In genomic region chr13:89740243-89741115, GRCm38 (mm10) we compare ENCODE assay signal across 8 mouse cellular contexts. TPM values are rescaled to one million over a fixed set of nuclear protein-coding genes. Genes with fewer than 3 reads are reported as not detected.
DNase-seq lines count a peak whose midpoint lies in the region; ATAC-seq and TF ChIP-seq lines count a peak whose summit lies in the region.

No protein-coding gene starts in this region.

- no peaks in the 10 kb centered on the region for H3K27me3 ChIP-seq in heart, embryonic 12.5 days (replicated peaks)
- H3K27me3 ChIP-seq in kidney, embryonic 16.5 days (ENCODE audit: insufficient read depth, low read length): peaks cover 10% of the 10 kb centered on the region; the same call in 1 of the 2 replicates
- no peaks in the 10 kb centered on the region for H3K27me3 ChIP-seq in limb, embryonic 15.5 days
- 0 out of 2 replicates have a peak, but pooled peaks cover 3% of the 10 kb centered on the region for H3K27me3 ChIP-seq in midbrain, embryonic 16.5 days (ENCODE audit: control insufficient read depth, insufficient read depth, low read depth, low read length)

- peak; percentile 85 for ATAC-seq in heart, embryonic 12.5 days (ENCODE audit: insufficient number of reproducible peaks, low FRiP score)
- ATAC-seq in kidney, embryonic 16.5 days (ENCODE audit: low FRiP score, low TSS enrichment): peak; percentile 92
- peak; percentile 89 for ATAC-seq in limb, embryonic 15.5 days (ENCODE audit: insufficient number of reproducible peaks, low FRiP score, low TSS enrichment, low read depth)
- peak; percentile 89 for ATAC-seq in midbrain, embryonic 16.5 days

- H3K27ac ChIP-seq in bone marrow, adult 2 months (ENCODE audit: control insufficient read depth, insufficient read depth, low read depth, low read length, poor library complexity): peak overlapping the region; percentile 78; the same call in 1 of the 2 replicates
- H3K27ac ChIP-seq in embryonic fibroblast, embryonic 13.5 days (ENCODE audit: insufficient read depth, low read length): peak overlapping the region; percentile 89
- H3K27ac ChIP-seq in heart, embryonic 12.5 days (ENCODE audit: poor library complexity, severe bottlenecking): peak overlapping the region; percentile 98
- H3K27ac ChIP-seq in kidney, embryonic 16.5 days (ENCODE audit: low read length): peak overlapping the region; percentile 93
- peak overlapping the region; percentile 95 for H3K27ac ChIP-seq in limb, embryonic 15.5 days
- H3K27ac ChIP-seq in midbrain, embryonic 16.5 days (ENCODE audit: low read length): peak overlapping the region; percentile 69

- peak; percentile 48 to 49 for DNase-seq in B cell, adult 2 months
- DNase-seq in spleen, postnatal 4 days (ENCODE audit: low spot score in 2 of 2): peak; percentile 23 to 62

- WGBS in bone marrow, adult 2 months: under 1% methylated on average over 33 of the region's 33 CpGs
- under 1% methylated on average over 33 of the region's 33 CpGs for WGBS in heart, embryonic 12.5 days
- 0% methylated on average over 33 of the region's 33 CpGs for WGBS in kidney, embryonic 16.5 days
- 0% methylated on average over 33 of the region's 33 CpGs for WGBS in limb, embryonic 15.5 days
- under 1% methylated on average over 33 of the region's 33 CpGs for WGBS in midbrain, embryonic 16.5 days

- H3K4me1 ChIP-seq in bone marrow, adult 2 months (ENCODE audit: control insufficient read depth, insufficient read depth, low read length): no peaks in the 10 kb centered on the region
- peaks cover under 1% of the 10 kb centered on the region; the same call in 1 of the 2 replicates for H3K4me1 ChIP-seq in embryonic fibroblast, embryonic 13.5 days (ENCODE audit: control insufficient read depth, insufficient read depth, low read length)
- peaks cover 19% of the 10 kb centered on the region for H3K4me1 ChIP-seq in heart, embryonic 12.5 days (replicated peaks)
- peaks cover 19% of the 10 kb centered on the region for H3K4me1 ChIP-seq in kidney, embryonic 16.5 days (ENCODE audit: insufficient read depth, low read length)
- peaks cover 16% of the 10 kb centered on the region for H3K4me1 ChIP-seq in limb, embryonic 15.5 days
- peaks cover 9% of the 10 kb centered on the region for H3K4me1 ChIP-seq in midbrain, embryonic 16.5 days (ENCODE audit: control insufficient read depth, insufficient read depth, low read length)

- no peaks in the 10 kb centered on the region for H3K36me3 ChIP-seq in heart, embryonic 12.5 days
- H3K36me3 ChIP-seq in kidney, embryonic 16.5 days (ENCODE audit: insufficient read depth, low read length): no peaks in the 10 kb centered on the region
- H3K36me3 ChIP-seq in limb, embryonic 15.5 days: no peaks in the 10 kb centered on the region; the same call in 1 of the 2 replicates
- no peaks in the 10 kb centered on the region for H3K36me3 ChIP-seq in midbrain, embryonic 16.5 days (ENCODE audit: control insufficient read depth, insufficient read depth, low read length)

- no peak for TF ChIP-seq CTCF in bone marrow, adult 2 months (IDR thresholded peaks at IDR 0.05; ENCODE audit: control insufficient read depth, insufficient read depth, low read length)
- no peak for TF ChIP-seq CTCF in embryonic fibroblast, embryonic 13.5 days (IDR thresholded peaks at IDR 0.05; ENCODE audit: borderline replicate concordance, insufficient read depth, low read length)

- no peaks in the 10 kb centered on the region for H3K9me3 ChIP-seq in heart, embryonic 12.5 days (replicated peaks)
- H3K9me3 ChIP-seq in kidney, embryonic 16.5 days (ENCODE audit: low read length): no peaks in the 10 kb centered on the region
- no peaks in the 10 kb centered on the region for H3K9me3 ChIP-seq in limb, embryonic 15.5 days
- no peaks in the 10 kb centered on the region for H3K9me3 ChIP-seq in midbrain, embryonic 16.5 days (replicated peaks; ENCODE audit: control insufficient read depth, low read length, poor library complexity, severe bottlenecking)

- H3K4me3 ChIP-seq in bone marrow, adult 2 months (replicated peaks; ENCODE audit: control insufficient read depth, low read depth, low read length): peak overlapping the region; percentile 90
- H3K4me3 ChIP-seq in embryonic fibroblast, embryonic 13.5 days (ENCODE audit: insufficient read depth, low read length): peak overlapping the region; percentile 75
- H3K4me3 ChIP-seq in heart, embryonic 12.5 days: peak overlapping the region; percentile 83
- H3K4me3 ChIP-seq in kidney, embryonic 16.5 days (ENCODE audit: low read length): peak overlapping the region; percentile 71
- H3K4me3 ChIP-seq in limb, embryonic 15.5 days: peak overlapping the region; percentile 64
- peak overlapping the region; percentile 67 for H3K4me3 ChIP-seq in midbrain, embryonic 16.5 days (ENCODE audit: low read depth, low read length)

- peak overlapping the region; percentile 93 for H3K4me2 ChIP-seq in heart, embryonic 12.5 days
- peak overlapping the region; percentile 88 for H3K4me2 ChIP-seq in kidney, embryonic 16.5 days (replicated peaks; ENCODE audit: low read depth, low read length)
- peak overlapping the region; percentile 71 for H3K4me2 ChIP-seq in limb, embryonic 15.5 days
- H3K4me2 ChIP-seq in midbrain, embryonic 16.5 days (ENCODE audit: low read length): peak overlapping the region; percentile 99

- no peak for TF ChIP-seq POLR2A in bone marrow, adult 2 months (IDR thresholded peaks at IDR 0.05; ENCODE audit: borderline replicate concordance, control insufficient read depth, low read depth, low read length)
- peak; percentile 81 for TF ChIP-seq POLR2A in embryonic fibroblast, embryonic 13.5 days (IDR thresholded peaks at IDR 0.05; ENCODE audit: low read depth, low read length)

- peak overlapping the region; percentile 97 for H3K9ac ChIP-seq in heart, embryonic 12.5 days
- H3K9ac ChIP-seq in kidney, embryonic 16.5 days (replicated peaks; ENCODE audit: low read length): peak overlapping the region; percentile 82
- H3K9ac ChIP-seq in limb, embryonic 15.5 days: peak overlapping the region; percentile 61
- peak overlapping the region; percentile 76 for H3K9ac ChIP-seq in midbrain, embryonic 16.5 days (ENCODE audit: low read depth, low read length)

RNA-seq across cellular contexts. Expression of gene Vcan, which starts 1.8 kb away (rescaled TPM):
- polyA plus RNA-seq in bone marrow, adult 2 months (2011; ENCODE audit: insufficient read depth, insufficient read length, low replicate concordance, missing spikeins): 1.6 and 3.5 TPM in 2 replicates
- polyA plus RNA-seq in embryonic fibroblast, embryonic 13.5 days (2011; ENCODE audit: insufficient read length, low read depth, missing spikeins): 247 and 304 TPM in 2 replicates
- polyA plus RNA-seq in heart, embryonic 12.5 days (2016; fragmentation: Nextera tagmentation; extraction: Ambion mirVana): 134 and 146 TPM in 2 replicates
- 61.9 and 75.2 TPM in 2 replicates for polyA plus RNA-seq in kidney, embryonic 16.5 days (2015; fragmentation: Nextera tagmentation; extraction: Ambion mirVana)
- polyA plus RNA-seq in limb, embryonic 15.5 days (2015; fragmentation: Nextera tagmentation; extraction: Ambion mirVana): 78.3 and 94.6 TPM in 2 replicates
- 21.5 and 30.8 TPM in 2 replicates for polyA plus RNA-seq in midbrain, embryonic 16.5 days (2015; fragmentation: Nextera tagmentation; extraction: Ambion mirVana)

Comparison
In these comparisons a context has a peak if more than half of its experiments do, and no peak if none do; other contexts are left out.
1. Peak in every context shown above with its lines: DNase-seq, ATAC-seq, H3K4me3 ChIP-seq and H3K27ac ChIP-seq.